Mouse (Mus musculus) E14TG2a.4 (cell line): ENCODE results near the gene Zkscan5.

Experiments
- CTCF ChIP-seq: conservative IDR thresholded peaks from 2 replicates; pipeline ENCODE4 v1.5.1; 2014; ENCODE audit warnings: low read length
- NANOG ChIP-seq: IDR thresholded peaks from 2 replicates; pipeline ENCODE4 v1.6.1; 2014; ENCODE audit warnings: borderline replicate concordance, low read length, mixed read lengths

DNA sequence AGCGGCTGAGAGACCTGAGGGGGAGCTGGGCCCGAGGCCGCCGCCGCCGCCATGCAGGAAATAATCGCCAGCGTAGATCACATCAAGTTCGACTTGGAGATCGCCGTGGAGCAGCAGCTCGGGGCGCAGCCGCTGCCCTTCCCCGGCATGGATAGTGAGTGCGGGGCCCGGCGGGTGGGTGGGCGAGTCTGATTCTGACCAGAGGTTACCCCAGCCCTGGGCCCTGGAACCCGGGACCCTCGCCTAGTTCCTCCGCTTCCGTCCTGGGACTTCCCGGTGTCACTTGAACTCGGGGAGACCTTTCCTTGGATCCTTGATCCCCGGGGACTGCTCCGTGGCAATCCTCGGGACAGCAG, 37.1 kb upstream of the Zkscan5 start:
- TF ChIP-seq CTCF (no peak), NANOG (no peak)
